Mouse (Mus musculus) MEL (cell line): ENCODE measurements around the gene Fxyd5.

Experiments
- BHLHE40 ChIP-seq: IDR thresholded peaks from 2 replicates; pipeline ENCODE4 v1.6.1; 2012; ENCODE audit warnings: low read depth, mild to moderate bottlenecking, inconsistent platforms, low read length, improper control_type of control experiment, borderline replicate concordance
- CTCF ChIP-seq, 3 experiments: IDR thresholded peaks in 2 of 3; conservative IDR thresholded peaks in 1 of 3; 2 replicates each; pipeline ENCODE4 v1.5.1; 2011 to 2012; ENCODE audit warnings: low read length in 3 of 3, low read depth in 2 of 3, mild to moderate bottlenecking in 2 of 3, improper control_type of control experiment in 1 of 3, inconsistent platforms in 1 of 3, mixed read lengths in 1 of 3, moderate library complexity in 1 of 3; ENCODE audit not compliant: control insufficient read depth in 1 of 3, insufficient read depth in 1 of 3, poor library complexity in 1 of 3, severe bottlenecking in 1 of 3
- EP300 ChIP-seq, 2 experiments: IDR thresholded peaks; 2 replicates each; pipeline ENCODE4 v1.6.1; 2011; ENCODE audit warnings: improper control_type of control experiment in 2 of 2, low read length in 2 of 2, low read depth in 1 of 2, mild to moderate bottlenecking in 1 of 2
- MAFK ChIP-seq: IDR thresholded peaks from 2 replicates; pipeline ENCODE4 v1.6.1; 2011; ENCODE audit warnings: low read depth, mild to moderate bottlenecking, low read length, improper control_type of control experiment, borderline replicate concordance
- MAX ChIP-seq: IDR thresholded peaks from 2 replicates; pipeline ENCODE4 v1.6.1; 2011; ENCODE audit warnings: low read length, improper control_type of control experiment
- NELFE ChIP-seq: IDR thresholded peaks from 2 replicates; pipeline ENCODE4 v1.6.1; 2011; ENCODE audit warnings: low read depth, low read length, improper control_type of control experiment
- POLR2A ChIP-seq, 2 experiments: IDR thresholded peaks; 2 replicates each; pipeline ENCODE4 v1.6.1; 2011 to 2012; ENCODE audit warnings: low read length in 2 of 2, mild to moderate bottlenecking in 2 of 2, control low read depth in 1 of 2, improper control_type of control experiment in 1 of 2, low read depth in 1 of 2, moderate library complexity in 1 of 2; ENCODE audit not compliant: control insufficient read depth in 1 of 2, insufficient read depth in 1 of 2, poor library complexity in 1 of 2
- TAL1 ChIP-seq: IDR thresholded peaks from 2 replicates; pipeline ENCODE4 v1.6.1; 2012; ENCODE audit warnings: mild to moderate bottlenecking, inconsistent platforms, low read length, moderate library complexity, mixed read lengths
- ZKSCAN1 ChIP-seq: IDR thresholded peaks from 2 replicates; pipeline ENCODE4 v1.6.1; 2012; ENCODE audit warnings: low read depth, mild to moderate bottlenecking, inconsistent platforms, low read length, improper control_type of control experiment, moderate library complexity
- ZNF384 ChIP-seq: IDR thresholded peaks from 2 replicates; pipeline ENCODE4 v1.6.1; 2012; ENCODE audit warnings: low read depth, mild to moderate bottlenecking, inconsistent platforms, low read length, improper control_type of control experiment

- TF ChIP-seq BHLHE40 (no peak), NELFE (peak; percentile 68), CTCF (IDR thresholded peaks at IDR 0.05 in 2 of 3, conservative IDR thresholded peaks at IDR 0.05 in 1 of 3; ENCODE audit: control insufficient read depth in 1 of 3, insufficient read depth in 1 of 3, low read depth in 2 of 3, low read length in 3 of 3, poor library complexity in 1 of 3, severe bottlenecking in 1 of 3) (no peak), MAFK (no peak), ZNF384 (no peak), ZKSCAN1 (no peak), EP300 (IDR thresholded peaks at IDR 0.05; ENCODE audit: low read depth in 1 of 2, low read length in 2 of 2) (no peak), POLR2A (IDR thresholded peaks at IDR 0.05; ENCODE audit: control insufficient read depth in 1 of 2, insufficient read depth in 1 of 2, low read depth in 1 of 2, low read length in 2 of 2, poor library complexity in 1 of 2) (peak; percentile 60 to 90), TAL1 (no peak), MAX (peak; percentile 76)
Measured at GRCm38 (mm10) chr7:31036917-31037316, 5.4 kb downstream of the Fxyd5 start.
